Mouse (Mus musculus): Measurements from ENCODE around the gene Lrtm1. TPM values are rescaled to one million over a fixed set of nuclear protein-coding genes. Genes with fewer than 3 reads are reported as not detected.

The Lrtm1 gene
- polyA plus RNA-seq, 1 experiment = not detected

GRCm38 (mm10) chr14:29029107-29029469, 11.1 kb downstream of the Lrtm1 start:
- TF ChIP-seq POLR2A (IDR thresholded peaks at IDR 0.05; ENCODE audit: extremely low read depth, insufficient read depth, low read length) = no peak
- TF ChIP-seq CTCF (IDR thresholded peaks at IDR 0.05; ENCODE audit: extremely low read depth, insufficient read depth, low read length) = no peak
- no peak overlapping the region for H3K27ac ChIP-seq (ENCODE audit: insufficient read depth, low read length)
- H3K4me3 ChIP-seq (ENCODE audit: insufficient read depth, low read length) = no peak overlapping the region
- H3K4me1 ChIP-seq (ENCODE audit: control insufficient read depth, insufficient read depth, low read length) = peaks cover 4% of the 10 kb centered on the region; the same call in 1 of the 2 replicates

GRCm38 (mm10) chr14:29029896-29030420, 11.9 kb downstream of the Lrtm1 start:
- Histone ChIP-seq H3K4me1 (ENCODE audit: control insufficient read depth, insufficient read depth, low read length) (peaks cover 4% of the 10 kb centered on the region; the same call in 1 of the 2 replicates), H3K27ac (ENCODE audit: insufficient read depth, low read length) (no peak overlapping the region), H3K4me3 (ENCODE audit: insufficient read depth, low read length) (no peak overlapping the region)
- no peak for TF ChIP-seq POLR2A (IDR thresholded peaks at IDR 0.05; ENCODE audit: extremely low read depth, insufficient read depth, low read length)
- no peak for TF ChIP-seq CTCF (IDR thresholded peaks at IDR 0.05; ENCODE audit: extremely low read depth, insufficient read depth, low read length)

GRCm38 (mm10) chr14:29030519-29030918, 12.5 kb downstream of the Lrtm1 start:
- Histone ChIP-seq H3K27ac (ENCODE audit: insufficient read depth, low read length) (no peak overlapping the region), H3K4me1 (ENCODE audit: control insufficient read depth, insufficient read depth, low read length) (peaks cover 4% of the 10 kb centered on the region; the same call in 1 of the 2 replicates), H3K4me3 (ENCODE audit: insufficient read depth, low read length) (no peak overlapping the region)
- TF ChIP-seq CTCF (IDR thresholded peaks at IDR 0.05; ENCODE audit: extremely low read depth, insufficient read depth, low read length) (no peak), POLR2A (IDR thresholded peaks at IDR 0.05; ENCODE audit: extremely low read depth, insufficient read depth, low read length) (no peak)

GRCm38 (mm10) chr14:29031858-29032395, 13.9 kb downstream of the Lrtm1 start:
- H3K4me1 ChIP-seq (ENCODE audit: control insufficient read depth, insufficient read depth, low read length) = peaks cover 4% of the 10 kb centered on the region; the same call in 1 of the 2 replicates
- H3K27ac ChIP-seq (ENCODE audit: insufficient read depth, low read length) = no peak overlapping the region
- no peak overlapping the region for H3K4me3 ChIP-seq (ENCODE audit: insufficient read depth, low read length)
- TF ChIP-seq POLR2A (IDR thresholded peaks at IDR 0.05; ENCODE audit: extremely low read depth, insufficient read depth, low read length) = no peak
- no peak for TF ChIP-seq CTCF (IDR thresholded peaks at IDR 0.05; ENCODE audit: extremely low read depth, insufficient read depth, low read length)

DNA sequence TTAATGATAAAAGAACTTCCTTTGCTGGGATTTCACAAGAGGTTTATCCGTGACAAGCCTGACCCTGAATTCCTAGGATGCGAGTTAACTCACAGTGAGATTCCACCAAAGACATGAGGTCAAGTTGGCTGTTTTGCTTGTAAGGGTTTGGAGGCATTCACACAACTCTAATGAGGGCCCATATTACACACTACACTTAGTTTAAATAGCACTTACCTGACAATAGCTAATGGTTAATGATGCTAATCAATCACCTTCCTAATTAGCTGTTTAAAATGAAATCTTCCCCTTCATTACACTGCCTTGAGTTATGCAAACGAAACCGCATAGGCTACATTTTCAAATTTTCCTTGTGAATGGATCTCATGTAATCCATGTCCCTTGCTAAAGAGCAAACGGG, 20.2 kb downstream of the Lrtm1 start:
- H3K4me3 ChIP-seq (ENCODE audit: insufficient read depth, low read length) = no peak overlapping the region
- TF ChIP-seq POLR2A (IDR thresholded peaks at IDR 0.05; ENCODE audit: extremely low read depth, insufficient read depth, low read length) (no peak), CTCF (IDR thresholded peaks at IDR 0.05; ENCODE audit: extremely low read depth, insufficient read depth, low read length) (no peak)
- H3K4me1 ChIP-seq (ENCODE audit: control insufficient read depth, insufficient read depth, low read length) = no peaks in the 10 kb centered on the region
- H3K27ac ChIP-seq (ENCODE audit: insufficient read depth, low read length) = no peak overlapping the region

DNA sequence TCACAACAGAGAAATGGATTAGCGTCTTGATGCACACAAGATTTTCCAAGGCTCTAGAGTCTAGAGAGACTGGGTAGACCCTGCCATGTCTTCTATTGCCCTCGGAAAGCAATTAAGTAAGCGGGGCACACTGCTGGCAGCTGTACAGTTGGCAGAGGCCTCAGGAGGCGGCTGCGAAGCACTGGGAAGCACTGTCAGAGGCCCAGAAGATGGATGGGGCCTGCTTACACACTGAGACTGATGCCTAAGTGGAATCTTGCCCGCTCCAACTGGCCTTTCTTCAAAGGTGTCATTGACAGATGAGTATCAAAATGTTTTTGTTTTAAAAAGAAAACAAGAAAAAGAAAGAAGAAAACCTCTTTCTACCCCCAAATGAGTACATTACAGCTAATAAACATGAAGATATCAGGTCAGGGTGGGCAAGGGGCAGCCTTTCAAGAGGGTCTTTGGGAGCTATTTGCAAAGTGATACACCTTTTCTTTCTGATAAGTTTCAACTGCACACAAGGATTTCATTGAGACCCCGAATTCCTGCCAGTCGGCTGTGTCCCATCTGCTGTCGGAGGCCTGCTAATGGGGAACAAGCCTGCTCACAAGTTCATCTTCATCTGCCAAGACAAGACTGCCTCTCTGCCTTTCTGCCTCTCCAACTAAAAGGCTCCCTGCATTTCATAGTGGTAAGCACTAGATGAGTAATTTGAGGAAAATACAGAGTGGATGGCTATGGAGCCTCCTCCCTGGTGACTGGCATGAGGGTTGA, 22.8 kb downstream of the Lrtm1 start:
- Histone ChIP-seq H3K27ac (ENCODE audit: insufficient read depth, low read length) (no peak overlapping the region), H3K4me1 (ENCODE audit: control insufficient read depth, insufficient read depth, low read length) (no peaks in the 10 kb centered on the region), H3K4me3 (ENCODE audit: insufficient read depth, low read length) (no peak overlapping the region)
- no peak for TF ChIP-seq CTCF (IDR thresholded peaks at IDR 0.05; ENCODE audit: extremely low read depth, insufficient read depth, low read length)
- no peak for TF ChIP-seq POLR2A (IDR thresholded peaks at IDR 0.05; ENCODE audit: extremely low read depth, insufficient read depth, low read length)

DNA sequence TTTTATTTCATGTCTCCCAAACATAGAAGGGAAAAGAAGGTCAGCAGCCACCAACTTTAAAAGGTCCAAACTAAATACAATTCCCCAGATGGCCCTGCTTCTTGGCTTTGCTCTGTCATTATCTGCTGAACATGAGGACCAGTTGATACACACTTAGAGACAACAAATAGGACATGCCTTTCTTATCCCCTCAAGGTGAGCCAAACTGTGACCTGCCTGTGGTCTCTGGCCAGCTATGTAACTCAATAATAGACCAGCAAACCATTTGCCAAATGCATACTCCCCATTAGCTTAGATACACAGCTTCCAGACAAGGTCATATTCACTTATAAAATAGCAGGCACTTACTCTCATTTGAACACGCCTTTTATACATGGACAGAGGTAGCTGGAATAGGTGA, 23.5 kb downstream of the Lrtm1 start:
- no peak overlapping the region for H3K27ac ChIP-seq (ENCODE audit: insufficient read depth, low read length)
- TF ChIP-seq CTCF (IDR thresholded peaks at IDR 0.05; ENCODE audit: extremely low read depth, insufficient read depth, low read length) = no peak
- no peak for TF ChIP-seq POLR2A (IDR thresholded peaks at IDR 0.05; ENCODE audit: extremely low read depth, insufficient read depth, low read length)
- no peak overlapping the region for H3K4me3 ChIP-seq (ENCODE audit: insufficient read depth, low read length)
- no peaks in the 10 kb centered on the region for H3K4me1 ChIP-seq (ENCODE audit: control insufficient read depth, insufficient read depth, low read length)

GRCm38 (mm10) chr14:29042355-29042754, 24.3 kb downstream of the Lrtm1 start:
- Histone ChIP-seq H3K4me3 (ENCODE audit: insufficient read depth, low read length) (no peak overlapping the region), H3K4me1 (ENCODE audit: control insufficient read depth, insufficient read depth, low read length) (no peaks in the 10 kb centered on the region), H3K27ac (ENCODE audit: insufficient read depth, low read length) (no peak overlapping the region)
- TF ChIP-seq CTCF (IDR thresholded peaks at IDR 0.05; ENCODE audit: extremely low read depth, insufficient read depth, low read length) (no peak), POLR2A (IDR thresholded peaks at IDR 0.05; ENCODE audit: extremely low read depth, insufficient read depth, low read length) (no peak)

DNA sequence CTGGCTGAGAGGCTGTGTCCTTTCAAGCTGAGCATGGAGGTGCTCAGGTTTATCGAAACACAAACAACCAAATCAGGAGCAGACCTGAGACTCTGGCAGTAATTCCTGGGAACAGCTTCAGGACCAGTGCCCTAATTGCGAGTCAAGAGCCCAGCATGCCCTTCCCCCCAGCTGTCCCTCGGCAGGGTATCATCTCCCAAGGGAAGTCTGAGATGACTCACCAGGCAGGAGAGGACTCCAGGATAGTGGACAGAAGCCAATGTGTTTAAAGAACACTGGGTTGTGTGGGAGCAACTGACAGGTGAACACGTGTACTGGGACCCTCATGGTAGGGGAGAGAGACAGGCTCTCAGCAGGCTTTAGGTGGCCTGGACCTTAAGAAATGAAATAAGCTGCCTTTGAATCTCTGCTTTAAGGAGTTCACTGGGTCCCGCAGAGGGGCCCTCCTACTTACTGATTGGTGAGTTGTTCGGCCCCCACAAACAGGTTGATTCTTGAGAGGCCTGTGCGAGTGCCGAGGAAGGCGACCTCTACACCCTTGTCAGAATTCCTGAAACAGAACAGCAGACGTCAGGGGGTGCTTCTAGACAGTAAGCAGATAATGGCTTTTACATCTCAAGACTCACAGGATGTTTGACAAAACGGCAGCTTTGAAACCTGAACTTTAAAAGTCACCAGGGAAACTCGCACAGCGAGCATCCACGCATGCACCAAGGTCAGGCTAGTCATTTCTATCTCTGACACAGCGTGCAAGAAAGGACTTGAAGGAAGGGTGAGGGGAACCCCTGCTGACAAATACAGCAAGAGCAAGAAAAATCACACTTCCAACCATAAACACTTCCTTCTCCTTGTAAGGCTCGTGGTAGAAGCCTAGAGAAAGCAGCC, 34.2 kb downstream of the Lrtm1 start:
- no peak for TF ChIP-seq CTCF (IDR thresholded peaks at IDR 0.05; ENCODE audit: extremely low read depth, insufficient read depth, low read length)
- TF ChIP-seq POLR2A (IDR thresholded peaks at IDR 0.05; ENCODE audit: extremely low read depth, insufficient read depth, low read length) = no peak

More for the DNA sequence above, 34.2 kb downstream of the Lrtm1 start:
- Histone ChIP-seq H3K27ac (ENCODE audit: insufficient read depth, low read length) (no peak overlapping the region), H3K4me1 (ENCODE audit: control insufficient read depth, insufficient read depth, low read length) (no peaks in the 10 kb centered on the region), H3K4me3 (ENCODE audit: insufficient read depth, low read length) (no peak overlapping the region)

Measured in cortical plate, adult 2 months (tissue).